Mouse (Mus musculus) intestine, embryonic 16.5 days (tissue): ENCODE data around the gene H2-M10.2. TPM values are rescaled to one million over a fixed set of nuclear protein-coding genes. Genes with fewer than 3 reads are reported as not detected.
"Not testable (repeated sequence)": the region's sequence is repeated elsewhere in the genome, so short reads cannot be mapped to it uniquely, and the experiment has no call there.

Experiments used
- ATAC-seq: fragments of 200-750 bp; cut with Nextera tagmentation; 2 replicates; pipeline ENCODE4 v1.8.0; 2017; ENCODE audit warnings: moderate TSS enrichment, moderate library complexity
- H3K27ac ChIP-seq: fragments of 300-500 bp; sonication (generic); 2 replicates; pipeline ENCODE4 v1.5.1; 2014; ENCODE audit warnings: mild to moderate bottlenecking, low read length
- H3K27me3 ChIP-seq: fragments of 300-500 bp; sonication (generic); replicated peaks from 2 replicates; pipeline ENCODE4 v1.6.1; 2014; ENCODE audit warnings: low read length, control low read depth, mixed read lengths; ENCODE audit not compliant: control insufficient read depth, insufficient read depth
- H3K36me3 ChIP-seq: fragments of 300-500 bp; sonication (generic); 2 replicates; pipeline ENCODE4 v1.6.1; 2014; ENCODE audit warnings: low read length, control low read depth; ENCODE audit not compliant: control insufficient read depth, insufficient read depth
- H3K4me1 ChIP-seq: fragments of 300-500 bp; sonication (generic); 2 replicates; pipeline ENCODE4 v1.6.1; 2014; ENCODE audit warnings: low read length, control low read depth, mixed read lengths; ENCODE audit not compliant: control insufficient read depth, insufficient read depth
- H3K4me2 ChIP-seq: fragments of 300-500 bp; sonication (generic); 2 replicates; pipeline ENCODE4 v1.6.1; 2014; ENCODE audit warnings: low read depth, low read length, control low read depth
- H3K4me3 ChIP-seq: fragments of 300-500 bp; sonication (generic); 2 replicates; pipeline ENCODE4 v1.5.1; 2014; ENCODE audit warnings: mild to moderate bottlenecking, low read length
- H3K9ac ChIP-seq: fragments of 300-500 bp; sonication (generic); 2 replicates; pipeline ENCODE4 v1.6.1; 2014; ENCODE audit warnings: low read depth, low read length
- H3K9me3 ChIP-seq: fragments of 300-500 bp; sonication (generic); 2 replicates; pipeline ENCODE4 v1.6.1; 2016; ENCODE audit warnings: low read length, control low read depth; ENCODE audit not compliant: control insufficient read depth
- WGBS: fragments of 180-500 bp; shearing (Covaris S2); extraction: QIAGEN DNeasy Blood & Tissue Kit; methylation state at CpG from one replicate; pipeline ENCODE4 v1.1.7; 2014; 5-methylcytosine and 5-hydroxymethylcytosine counted together
- polyA plus RNA-seq: library from polyadenylated mRNA; unstranded; fragments of >200 nt; fragmentation: Nextera tagmentation; extraction: Ambion mirVana; gene quantifications from 2 replicates; pipeline ENCODE4 v1.2.1, GENCODE M21; 2015

The H2-M10.2 gene
- not detected in 2 replicates for polyA plus RNA-seq

DNA sequence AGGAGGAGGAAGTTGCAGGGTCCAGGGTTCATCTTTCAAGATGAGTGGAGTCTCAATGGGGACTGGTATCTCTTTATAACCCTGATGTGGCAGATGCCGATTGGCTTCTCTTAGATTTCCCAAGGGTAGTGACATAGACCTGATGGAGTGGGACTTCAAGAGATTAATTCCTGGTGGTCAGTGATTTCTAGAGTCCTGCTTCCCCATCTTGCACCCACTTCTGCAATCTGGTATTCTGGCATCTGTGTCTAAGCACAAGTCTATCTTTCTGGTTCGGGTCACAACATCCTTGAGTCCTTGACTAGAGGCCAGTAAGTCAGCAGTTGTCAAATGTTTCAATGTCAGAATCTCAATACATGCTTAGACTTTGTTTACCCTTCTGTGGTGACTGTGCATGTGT is at the start of gene H2-M10.2:
Gene H2-M10.2, minus strand, starts transcription at position 101 of the 400 bp plus-strand sequence.
- ATAC-seq: no peak

DNA sequence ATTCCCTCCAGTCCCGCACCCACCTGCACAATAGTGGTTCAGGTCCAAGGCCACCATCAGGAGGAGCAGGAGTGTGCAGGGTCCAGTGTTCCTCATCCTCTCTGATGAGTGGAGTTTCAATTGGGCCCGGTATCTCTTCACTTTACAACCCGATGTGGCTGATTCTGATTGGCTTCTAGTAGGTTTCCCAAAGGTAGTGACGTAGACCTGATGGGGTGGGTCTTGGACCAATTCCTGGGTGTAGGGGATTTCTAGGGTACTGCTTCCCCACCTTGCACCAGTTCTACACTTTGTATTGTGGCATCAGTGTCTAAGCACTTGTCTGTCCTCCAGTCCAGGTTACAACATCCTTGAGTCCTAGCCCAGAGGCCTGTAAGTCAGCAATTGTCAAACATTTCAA is 39.8 kb upstream of the H2-M10.2 start, which contains the start of gene H2-M10.1:
Gene H2-M10.1, minus strand, starts transcription at position 101 of the 400 bp plus-strand sequence.
- no peak within 1 kb of the TSS for H3K27ac ChIP-seq
- H3K36me3 ChIP-seq: no peaks in the 10 kb centered on the region
- H3K4me3 ChIP-seq: no peak within 1 kb of the TSS
- no peak within 1 kb of the TSS for H3K4me2 ChIP-seq
- no peak within 1 kb of the TSS for H3K9ac ChIP-seq
- 94% methylated on average over 4 of the region's 4 CpGs for WGBS
- H3K27me3 ChIP-seq: no peaks in the 10 kb centered on the region
- no peaks in the 10 kb centered on the region for H3K4me1 ChIP-seq
- no peaks in the 10 kb centered on the region for H3K9me3 ChIP-seq
- ATAC-seq: no peak

More for the DNA sequence above, at the start of gene H2-M10.2:
- Histone ChIP-seq H3K4me3 (no peak within 1 kb of the TSS), H3K27ac (no peak within 1 kb of the TSS), H3K4me2 (no peak within 1 kb of the TSS), H3K9me3 (peaks cover 5% of the 10 kb centered on the region; the same call in 1 of the 2 replicates), H3K36me3 (peaks cover 9% of the 10 kb centered on the region; the same call in 1 of the 2 replicates), H3K27me3 (no peaks in the 10 kb centered on the region), H3K9ac (no peak within 1 kb of the TSS), H3K4me1 (no peaks in the 10 kb centered on the region)
- WGBS: 88% methylated on average over 2 of the region's 2 CpGs

DNA sequence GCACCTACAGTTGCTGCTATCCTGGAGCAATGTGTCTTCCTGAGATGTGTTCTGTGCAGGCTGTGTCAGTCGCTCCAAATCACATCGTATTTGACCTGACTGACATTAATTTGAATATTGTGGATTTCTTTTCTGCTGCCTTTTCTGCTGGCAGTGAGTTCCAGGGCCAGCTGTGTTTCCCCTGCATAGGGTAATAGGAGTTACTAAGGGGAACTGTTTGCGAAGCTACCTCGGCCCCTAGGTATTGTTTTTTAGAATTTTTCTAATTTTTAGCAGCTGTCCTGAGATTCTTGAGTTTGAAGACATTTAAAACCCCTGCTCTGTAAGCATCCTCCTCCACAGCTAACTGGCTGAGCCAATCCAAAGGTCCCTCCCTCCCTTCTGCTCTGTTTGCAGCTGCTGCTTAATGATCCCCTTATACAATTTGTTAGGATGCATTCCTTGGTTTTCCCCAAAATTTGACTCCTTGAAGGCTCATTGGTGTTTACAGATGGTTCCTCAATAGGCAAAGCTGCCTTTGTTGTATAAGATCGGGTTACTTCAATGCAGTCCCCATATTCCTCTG is 29.5 kb upstream of the H2-M10.2 start:
- no peak overlapping the region for H3K27ac ChIP-seq
- H3K9me3 ChIP-seq: no peaks in the 10 kb centered on the region
- peak overlapping the region; percentile 53 for H3K4me3 ChIP-seq
- H3K36me3 ChIP-seq: no peaks in the 10 kb centered on the region
- H3K9ac ChIP-seq: peak overlapping the region; percentile 62; the same call in 1 of the 2 replicates
- H3K4me2 ChIP-seq: peak overlapping the region; percentile 67
- H3K4me1 ChIP-seq: no peaks in the 10 kb centered on the region; the same call in 1 of the 2 replicates
- no peak for ATAC-seq
- 31% methylated on average over 5 of the region's 5 CpGs for WGBS
- no peaks in the 10 kb centered on the region for H3K27me3 ChIP-seq

DNA sequence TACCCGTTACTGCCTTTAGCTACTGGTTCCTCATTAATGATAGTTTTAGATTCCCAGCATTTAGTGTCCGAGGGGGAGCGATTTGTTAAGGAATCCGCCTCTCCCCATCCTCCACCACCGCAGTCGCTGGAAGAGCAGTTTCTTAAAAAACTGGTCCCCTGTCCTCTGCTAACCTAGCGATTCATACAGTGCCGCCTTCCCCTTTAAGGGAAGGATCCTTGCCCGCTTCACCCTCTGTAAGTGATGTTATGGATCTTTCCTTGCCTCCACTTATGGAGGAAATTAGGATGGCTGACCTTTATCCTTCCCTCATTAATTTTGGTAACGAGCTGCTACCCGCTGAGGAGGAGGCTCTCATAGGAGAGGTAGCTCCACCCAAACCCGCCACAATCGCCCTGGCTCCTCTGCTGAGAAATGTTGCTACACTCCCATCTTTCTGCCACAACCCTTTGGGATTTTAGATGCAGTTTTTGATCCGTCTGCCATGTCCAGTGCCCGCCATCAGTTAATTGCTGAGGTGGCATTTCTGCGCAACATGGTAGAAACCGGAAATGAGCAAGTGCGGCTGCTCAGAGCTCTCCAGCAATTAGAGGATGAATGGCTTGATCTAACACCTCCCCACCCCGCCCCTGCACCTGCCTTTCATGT is 28.9 kb upstream of the H2-M10.2 start:
- H3K9ac ChIP-seq: peak overlapping the region; percentile 62
- peak overlapping the region; percentile 53 for H3K4me3 ChIP-seq
- H3K27me3 ChIP-seq: no peaks in the 10 kb centered on the region
- WGBS: under 1% methylated on average over 19 of the region's 19 CpGs
- H3K4me1 ChIP-seq: no peaks in the 10 kb centered on the region; the same call in 1 of the 2 replicates
- ATAC-seq: peak; percentile 67
- no peaks in the 10 kb centered on the region for H3K9me3 ChIP-seq
- no peaks in the 10 kb centered on the region for H3K36me3 ChIP-seq
- H3K4me2 ChIP-seq: peak overlapping the region; percentile 67
- no peak overlapping the region for H3K27ac ChIP-seq

DNA sequence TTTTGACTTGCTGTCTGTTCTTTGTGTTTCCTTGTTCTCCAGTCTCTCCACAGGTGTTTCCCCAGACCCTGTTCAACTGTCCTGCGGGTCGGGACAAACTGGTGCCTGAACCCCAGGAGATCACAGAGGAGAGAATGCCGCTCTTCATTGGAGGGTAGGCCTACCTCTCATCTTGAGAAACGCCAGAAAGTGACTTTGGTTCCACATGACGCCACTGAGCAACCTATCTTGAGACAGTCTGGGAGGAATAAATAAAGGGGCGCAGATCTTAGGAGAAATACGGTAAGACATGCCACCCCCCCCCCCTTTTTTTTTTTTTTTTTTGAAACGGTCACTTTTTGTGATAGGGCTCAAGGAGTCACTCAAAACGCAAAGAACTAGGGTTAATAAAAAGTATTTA is 28.2 kb upstream of the H2-M10.2 start:
- H3K27ac ChIP-seq: no peak overlapping the region
- H3K27me3 ChIP-seq: no peaks in the 10 kb centered on the region
- WGBS: 5% methylated on average over 9 of the region's 9 CpGs
- H3K4me1 ChIP-seq: no peaks in the 10 kb centered on the region; the same call in 1 of the 2 replicates
- no peak for ATAC-seq
- no peak overlapping the region for H3K9ac ChIP-seq
- H3K4me3 ChIP-seq: peak overlapping the region; percentile 53
- H3K9me3 ChIP-seq: no peaks in the 10 kb centered on the region
- H3K4me2 ChIP-seq: peak overlapping the region; percentile 67
- no peaks in the 10 kb centered on the region for H3K36me3 ChIP-seq

DNA sequence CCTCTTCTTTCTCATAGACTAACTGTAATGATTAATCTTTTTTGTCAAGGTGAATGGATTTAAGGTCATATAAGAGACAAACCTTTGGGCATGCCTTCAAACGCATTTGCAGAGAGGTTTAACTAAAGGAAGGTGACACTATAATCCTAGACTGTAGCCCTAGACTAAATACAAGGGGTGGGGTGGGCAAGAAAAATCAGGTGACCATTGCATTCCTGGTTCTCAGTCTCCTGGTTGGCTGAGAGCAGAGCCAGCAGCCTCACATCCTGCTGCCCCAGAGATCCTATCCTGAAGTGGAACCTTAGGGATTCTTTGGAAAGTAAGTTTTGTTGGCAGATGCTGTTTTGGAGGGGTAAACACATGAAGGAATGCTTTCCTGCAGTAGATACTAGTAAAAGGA is 23.0 kb upstream of the H2-M10.2 start:
- H3K9ac ChIP-seq: no peak overlapping the region
- no peak for ATAC-seq

DNA sequence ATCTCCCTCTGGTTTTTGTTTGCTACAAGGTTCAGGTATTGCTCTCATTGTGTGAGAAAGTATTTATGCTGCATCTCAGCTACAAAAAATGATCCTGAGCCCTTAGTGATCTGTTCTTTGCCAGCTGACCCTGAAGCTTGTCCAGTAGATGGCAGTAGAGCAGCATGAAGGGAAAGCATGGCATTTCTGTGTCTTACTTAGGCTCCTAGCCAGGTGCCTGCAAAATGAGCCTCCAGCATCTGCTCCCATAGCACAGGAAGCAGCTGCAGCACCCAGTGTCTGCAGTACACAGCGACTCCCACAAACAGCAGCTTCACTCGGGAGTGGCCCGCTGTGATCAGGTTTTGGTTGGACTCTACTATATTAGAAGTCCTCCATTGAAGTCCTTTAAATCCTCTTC is 22.6 kb upstream of the H2-M10.2 start:
- H3K9ac ChIP-seq, H3K4me1 ChIP-seq, H3K36me3 ChIP-seq, ATAC-seq, H3K27ac ChIP-seq, H3K4me3 ChIP-seq, H3K4me2 ChIP-seq, H3K9me3 ChIP-seq, H3K27me3 ChIP-seq: not testable (repeated sequence)
- WGBS: 0% methylated on average over 3 of the region's 3 CpGs

More for the DNA sequence above, 23.0 kb upstream of the H2-M10.2 start:
- Histone ChIP-seq H3K27ac (no peak overlapping the region), H3K36me3 (no peaks in the 10 kb centered on the region), H3K27me3 (no peaks in the 10 kb centered on the region), H3K4me3 (no peak overlapping the region), H3K4me1 (no peaks in the 10 kb centered on the region), H3K4me2 (no peak overlapping the region), H3K9me3 (no peaks in the 10 kb centered on the region)
- WGBS: 18% methylated on average over 1 of the region's 1 CpGs

DNA sequence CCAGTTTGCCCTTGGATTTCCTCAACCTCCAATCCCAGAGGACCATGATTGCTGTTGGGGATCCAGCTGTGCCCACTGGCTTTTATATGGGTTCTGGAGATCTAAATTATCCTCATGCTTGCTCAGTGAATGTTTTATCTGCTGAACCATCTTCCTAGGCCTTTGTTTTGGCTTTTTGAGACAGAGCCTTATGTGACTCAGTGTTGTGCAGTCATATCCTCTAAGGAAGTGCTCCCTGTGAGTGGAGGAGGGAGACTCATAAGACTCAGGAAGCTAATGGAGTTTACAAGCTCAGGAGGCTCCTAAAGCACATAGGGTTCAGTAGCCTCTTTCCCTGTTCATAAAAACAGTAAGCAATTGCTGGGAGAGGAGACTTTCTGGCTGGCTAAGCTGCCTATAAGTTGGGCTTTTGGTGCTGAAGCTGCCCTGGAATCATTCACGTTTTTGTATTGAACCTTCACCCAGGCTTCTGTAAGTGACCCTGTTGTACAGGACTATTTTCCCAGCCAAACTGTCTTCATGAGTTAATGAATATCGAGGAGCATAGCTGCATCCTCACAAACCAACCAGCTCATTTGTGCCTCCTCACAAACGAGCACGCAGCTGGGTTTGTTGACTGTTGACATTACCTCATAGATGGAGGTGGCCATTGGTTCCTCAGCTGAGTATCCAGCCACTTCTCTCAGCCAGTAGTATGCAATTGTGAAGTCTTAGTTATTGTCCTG is 4.6 kb downstream of the H2-M10.2 start:
- H3K4me3 ChIP-seq: no peak overlapping the region
- H3K9me3 ChIP-seq: peaks cover 5% of the 10 kb centered on the region; the same call in 1 of the 2 replicates
- WGBS: 93% methylated on average over 4 of the region's 4 CpGs
- H3K27ac ChIP-seq: no peak overlapping the region
- H3K9ac ChIP-seq: no peak overlapping the region
- H3K36me3 ChIP-seq: peaks cover 19% of the 10 kb centered on the region
- H3K4me2 ChIP-seq: no peak overlapping the region
- no peaks in the 10 kb centered on the region for H3K27me3 ChIP-seq
- H3K4me1 ChIP-seq: no peaks in the 10 kb centered on the region
- no peak for ATAC-seq

DNA sequence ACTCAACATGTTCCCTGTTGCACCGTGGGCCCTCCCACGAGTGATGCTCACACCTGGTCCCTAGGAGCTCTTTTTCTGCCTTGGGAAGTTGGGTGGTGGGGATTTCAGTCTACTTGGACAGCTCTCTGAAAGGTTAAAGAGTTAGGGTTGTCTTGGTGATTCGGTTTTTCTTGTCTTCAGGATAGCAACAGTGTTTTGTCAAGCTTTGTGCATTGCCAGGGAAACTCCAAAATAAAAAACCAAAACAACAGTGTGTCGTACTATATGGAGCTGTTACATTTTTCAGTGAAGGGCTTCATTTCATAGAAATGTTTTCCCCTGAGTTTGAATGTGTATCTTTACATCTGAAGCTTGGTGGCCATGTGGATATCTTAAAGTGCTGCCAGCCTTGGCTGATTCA is 11.5 kb downstream of the H2-M10.2 start:
- H3K4me2 ChIP-seq: no peak overlapping the region
- no peak overlapping the region for H3K9ac ChIP-seq
- no peak for ATAC-seq
- peaks cover 5% of the 10 kb centered on the region for H3K36me3 ChIP-seq
- no peak overlapping the region for H3K4me3 ChIP-seq
- H3K4me1 ChIP-seq: peaks cover 20% of the 10 kb centered on the region
- H3K9me3 ChIP-seq: no peaks in the 10 kb centered on the region
- H3K27ac ChIP-seq: no peak overlapping the region
- WGBS: 90% methylated on average over 4 of the region's 4 CpGs
- no peaks in the 10 kb centered on the region for H3K27me3 ChIP-seq
